Mouse (Mus musculus): ENCODE data around the gene Nlrp14. TPM values are rescaled to one million over a fixed set of nuclear protein-coding genes. Genes with fewer than 3 reads are reported as not detected.

The Nlrp14 gene
- polyA plus RNA-seq, 1 experiment from 2014 or later: not detected

GRCm38 (mm10) chr7:107241371-107241883 lies 74.6 kb downstream of the Nlrp14 start:
- H3K9me3 ChIP-seq: no peaks in the 10 kb centered on the region
- H3K4me1 ChIP-seq (replicated peaks): no peaks in the 10 kb centered on the region
- H3K4me2 ChIP-seq: no peak overlapping the region
- 90% methylated on average over 5 of the region's 5 CpGs for WGBS
- H3K9ac ChIP-seq: no peak overlapping the region
- no peak overlapping the region for H3K4me3 ChIP-seq
- ATAC-seq (ENCODE audit: low read depth): no peak
- no peaks in the 10 kb centered on the region for H3K36me3 ChIP-seq
- H3K27me3 ChIP-seq: no peaks in the 10 kb centered on the region
- no peak overlapping the region for H3K27ac ChIP-seq (replicated peaks)

Other genes starting within 250 kb of the Nlrp14 start
- gene Olfr709-ps1, start 234.8 kb upstream of the Nlrp14 start, polyA plus RNA-seq (2015; fragmentation: Nextera tagmentation; extraction: Ambion mirVana): not detected in 2 replicates
- not detected in 2 replicates for gene Olfr710, start 218.7 kb upstream of the Nlrp14 start, polyA plus RNA-seq (2015; fragmentation: Nextera tagmentation; extraction: Ambion mirVana)
- not detected in 2 replicates for gene Olfr6, start 203.1 kb upstream of the Nlrp14 start, polyA plus RNA-seq (2015; fragmentation: Nextera tagmentation; extraction: Ambion mirVana)
- gene Olfr711, start 191.5 kb upstream of the Nlrp14 start, polyA plus RNA-seq (2015; fragmentation: Nextera tagmentation; extraction: Ambion mirVana): not detected in 2 replicates
- not detected in 2 replicates for gene Olfr2, start 160.9 kb upstream of the Nlrp14 start, polyA plus RNA-seq (2015; fragmentation: Nextera tagmentation; extraction: Ambion mirVana)
- gene Olfr713, start 135.8 kb upstream of the Nlrp14 start, polyA plus RNA-seq (2015; fragmentation: Nextera tagmentation; extraction: Ambion mirVana): not detected in 2 replicates
- not detected in 2 replicates for gene Olfr714, start 96.0 kb upstream of the Nlrp14 start, polyA plus RNA-seq (2015; fragmentation: Nextera tagmentation; extraction: Ambion mirVana)
- not detected in 2 replicates for gene Olfr17, start 73.8 kb upstream of the Nlrp14 start, polyA plus RNA-seq (2015; fragmentation: Nextera tagmentation; extraction: Ambion mirVana)
- gene Olfr715b, start 56.6 kb upstream of the Nlrp14 start, polyA plus RNA-seq (2015; fragmentation: Nextera tagmentation; extraction: Ambion mirVana): not detected in 2 replicates
- not detected in 2 replicates for gene Olfr715, start 35.9 kb upstream of the Nlrp14 start, polyA plus RNA-seq (2015; fragmentation: Nextera tagmentation; extraction: Ambion mirVana)
- gene Olfr716, start 28.7 kb upstream of the Nlrp14 start, polyA plus RNA-seq (2015; fragmentation: Nextera tagmentation; extraction: Ambion mirVana): not detected in 2 replicates
- not detected in 2 replicates for gene Rbmxl2, start 42.5 kb downstream of the Nlrp14 start, polyA plus RNA-seq (2015; fragmentation: Nextera tagmentation; extraction: Ambion mirVana)
- gene Syt9, start 203.7 kb downstream of the Nlrp14 start, polyA plus RNA-seq (2015; fragmentation: Nextera tagmentation; extraction: Ambion mirVana): 7.3 and 7.7 TPM in 2 replicates